In genomic region chr19:34287221-34287620, GRCm38 (mm10) we compare ENCODE assay signal across 15 mouse cellular contexts. TPM values are rescaled to one million over a fixed set of nuclear protein-coding genes. Genes with fewer than 3 reads are reported as not detected.
"Had no signal": no experiment of that assay in that cellular context is flagged by ENCODE, and none has a peak within 500 bp of the region (broad histone marks: within the 10 kb centered on the region; RNA-seq: fewer than 3 reads in every experiment).

No protein-coding gene starts in this region.

- H3K9me3 ChIP-seq: limb, embryonic 12.5 days; liver, embryonic 13.5 days; lung, embryonic 15.5 days; midbrain, embryonic 12.5 days; stomach, embryonic 15.5 days had no signal

- H3K27ac ChIP-seq: layer of hippocampus, adult 2 months; limb, embryonic 12.5 days; liver, embryonic 13.5 days; lung, embryonic 15.5 days; midbrain, embryonic 12.5 days; stomach, embryonic 15.5 days had no signal

- H3K9ac ChIP-seq: limb, embryonic 12.5 days; liver, embryonic 13.5 days; liver, postnatal 0 days; lung, embryonic 15.5 days; midbrain, embryonic 12.5 days; stomach, embryonic 15.5 days had no signal

- H3K4me2 ChIP-seq: limb, embryonic 12.5 days; liver, embryonic 13.5 days; lung, embryonic 15.5 days; midbrain, embryonic 12.5 days; stomach, embryonic 15.5 days had no signal

- H3K27me3 ChIP-seq: liver, embryonic 13.5 days; lung, embryonic 15.5 days; stomach, embryonic 15.5 days had no signal

- ATAC-seq: liver, postnatal 0 days; midbrain, embryonic 16.5 days had no signal

- H3K4me3 ChIP-seq: layer of hippocampus, adult 2 months; limb, embryonic 12.5 days; liver, embryonic 13.5 days; lung, embryonic 15.5 days; midbrain, embryonic 12.5 days; stomach, embryonic 15.5 days had no signal

- DNase-seq: kidney, adult 9 months; kidney, postnatal 10 days; kidney, postnatal 4 days; liver; liver, embryonic 13.5 days; liver, postnatal 0 days; right cerebral cortex, postnatal 14 days had no signal

- H3K36me3 ChIP-seq: limb, embryonic 12.5 days; liver, embryonic 13.5 days; lung, embryonic 15.5 days; midbrain, embryonic 12.5 days; stomach, embryonic 15.5 days had no signal

RNA-seq across cellular contexts. Expression of gene Fas, which starts 3.2 kb away (rescaled TPM):
- polyA plus RNA-seq: testis, adult 2 months had no signal

RNA-seq across cellular contexts. Expression of gene Acta2, which starts 31.8 kb away (rescaled TPM):
- total RNA-seq: megakaryocyte-erythroid progenitor cell, adult 5-6 weeks had no signal
